Mouse (Mus musculus) MEL (cell line): ENCODE results near the gene H2bfm. TPM values are rescaled to one million over a fixed set of nuclear protein-coding genes. Genes with fewer than 3 reads are reported as not detected.
A peak's percentile ranks its signal among the peaks of the same experiment; 100 is the strongest.
"Not testable (repeated sequence)": the region's sequence is repeated elsewhere in the genome, so short reads cannot be mapped to it uniquely, and the experiment has no call there.

Experiments
- DNase-seq: peaks from one replicate; pipeline ENCODE4 v3.0.0; 2011; ENCODE audit warnings: low read depth, low spot score
- H3K27ac ChIP-seq: 2 replicates; pipeline ENCODE4 v1.5.1; 2012; ENCODE audit warnings: low read depth, mild to moderate bottlenecking, control low read depth, low read length, moderate library complexity; ENCODE audit not compliant: control insufficient read depth
- H3K27me3 ChIP-seq, 2 experiments: fragments of 150-350 bp in 1 of 2; sonication (generic) in 1 of 2; 2 replicates each; pipeline ENCODE4 v1.6.1; 2012; ENCODE audit warnings: low read length in 2 of 2, mild to moderate bottlenecking in 2 of 2, improper control_type of control experiment in 1 of 2, moderate library complexity in 1 of 2; ENCODE audit not compliant: insufficient read depth in 2 of 2, control insufficient read depth in 1 of 2
- H3K36me3 ChIP-seq, 2 experiments: 2 replicates each; pipeline ENCODE4 v1.6.1; 2012 to 2014; ENCODE audit warnings: low read length in 2 of 2, improper control_type of control experiment in 1 of 2, inconsistent platforms in 1 of 2, mild to moderate bottlenecking in 1 of 2; ENCODE audit not compliant: insufficient read depth in 2 of 2, control insufficient read depth in 1 of 2
- H3K4me1 ChIP-seq, 2 experiments: fragments of 150-350 bp in 1 of 2; sonication (generic) in 1 of 2; 2 replicates each; pipeline ENCODE4 v1.6.1; 2012; ENCODE audit warnings: low read length in 2 of 2, improper control_type of control experiment in 1 of 2, mild to moderate bottlenecking in 1 of 2; ENCODE audit not compliant: insufficient read depth in 2 of 2, control insufficient read depth in 1 of 2
- H3K4me3 ChIP-seq, 2 experiments: fragments of 150-350 bp in 1 of 2; sonication (generic) in 1 of 2; 2 replicates each; pipeline ENCODE4 v1.5.1; 2012; ENCODE audit warnings: low read depth in 2 of 2, low read length in 2 of 2, mild to moderate bottlenecking in 2 of 2, moderate library complexity in 2 of 2, control low read depth in 1 of 2, improper control_type of control experiment in 1 of 2; ENCODE audit not compliant: control insufficient read depth in 1 of 2, insufficient read depth in 1 of 2
- H3K79me2 ChIP-seq: 2 replicates; pipeline ENCODE4 v1.6.1; 2012; ENCODE audit warnings: mild to moderate bottlenecking, low read length, moderate library complexity; ENCODE audit not compliant: control insufficient read depth, poor library complexity, insufficient read depth
- H3K9ac ChIP-seq: 2 replicates; pipeline ENCODE4 v1.6.1; 2012; ENCODE audit warnings: low read depth, mild to moderate bottlenecking, control low read depth, low read length, moderate library complexity; ENCODE audit not compliant: control insufficient read depth, poor library complexity, severe bottlenecking
- H3K9me3 ChIP-seq: fragments of 150-350 bp; sonication (generic); replicated peaks from 2 replicates; pipeline ENCODE4 v1.6.1; 2012; ENCODE audit warnings: mild to moderate bottlenecking, low read length, improper control_type of control experiment, moderate library complexity; ENCODE audit not compliant: insufficient read depth
- CHD1 ChIP-seq: IDR thresholded peaks from 2 replicates; pipeline ENCODE4 v1.6.1; 2012; ENCODE audit warnings: low read depth, mild to moderate bottlenecking, inconsistent platforms, low read length, improper control_type of control experiment
- CTCF ChIP-seq, 3 experiments: IDR thresholded peaks in 2 of 3; conservative IDR thresholded peaks in 1 of 3; 2 replicates each; pipeline ENCODE4 v1.5.1; 2011 to 2012; ENCODE audit warnings: low read length in 3 of 3, low read depth in 2 of 3, mild to moderate bottlenecking in 2 of 3, improper control_type of control experiment in 1 of 3, inconsistent platforms in 1 of 3, mixed read lengths in 1 of 3, moderate library complexity in 1 of 3; ENCODE audit not compliant: control insufficient read depth in 1 of 3, insufficient read depth in 1 of 3, poor library complexity in 1 of 3, severe bottlenecking in 1 of 3
- EP300 ChIP-seq, 2 experiments: IDR thresholded peaks; 2 replicates each; pipeline ENCODE4 v1.6.1; 2011; ENCODE audit warnings: improper control_type of control experiment in 2 of 2, low read length in 2 of 2, low read depth in 1 of 2, mild to moderate bottlenecking in 1 of 2
- ETS1 ChIP-seq: IDR thresholded peaks from 2 replicates; pipeline ENCODE4 v1.6.1; 2012; ENCODE audit warnings: low read depth, mild to moderate bottlenecking, inconsistent platforms, low read length, improper control_type of control experiment, moderate library complexity
- GABPA ChIP-seq: IDR thresholded peaks from 2 replicates; pipeline ENCODE4 v1.6.1; 2012; ENCODE audit warnings: low read depth, mild to moderate bottlenecking, inconsistent platforms, low read length, improper control_type of control experiment, moderate library complexity
- GATA1 ChIP-seq: IDR thresholded peaks from 2 replicates; pipeline ENCODE4 v1.6.1; 2011; ENCODE audit warnings: low read depth, low read length, improper control_type of control experiment
- MAFK ChIP-seq: IDR thresholded peaks from 2 replicates; pipeline ENCODE4 v1.6.1; 2011; ENCODE audit warnings: low read depth, mild to moderate bottlenecking, low read length, improper control_type of control experiment, borderline replicate concordance
- MXI1 ChIP-seq: IDR thresholded peaks from 2 replicates; pipeline ENCODE4 v1.6.1; 2011; ENCODE audit warnings: mild to moderate bottlenecking, low read depth, low read length, improper control_type of control experiment
- MYB ChIP-seq: IDR thresholded peaks from 2 replicates; pipeline ENCODE4 v1.6.1; 2011; ENCODE audit warnings: mild to moderate bottlenecking, low read depth, low read length, improper control_type of control experiment
- MYC ChIP-seq: IDR thresholded peaks from 2 replicates; pipeline ENCODE4 v1.6.1; 2011; ENCODE audit warnings: low read depth, mild to moderate bottlenecking, low read length, improper control_type of control experiment, moderate library complexity
- NELFE ChIP-seq: IDR thresholded peaks from 2 replicates; pipeline ENCODE4 v1.6.1; 2011; ENCODE audit warnings: low read depth, low read length, improper control_type of control experiment
- POLR2A ChIP-seq, 2 experiments: IDR thresholded peaks; 2 replicates each; pipeline ENCODE4 v1.6.1; 2011 to 2012; ENCODE audit warnings: low read length in 2 of 2, mild to moderate bottlenecking in 2 of 2, control low read depth in 1 of 2, improper control_type of control experiment in 1 of 2, low read depth in 1 of 2, moderate library complexity in 1 of 2; ENCODE audit not compliant: control insufficient read depth in 1 of 2, insufficient read depth in 1 of 2, poor library complexity in 1 of 2
- RAD21 ChIP-seq: IDR thresholded peaks from 2 replicates; pipeline ENCODE4 v1.6.1; 2011; ENCODE audit warnings: mild to moderate bottlenecking, low read depth, low read length, improper control_type of control experiment
- SMC3 ChIP-seq: IDR thresholded peaks from 2 replicates; pipeline ENCODE4 v1.6.1; 2011; ENCODE audit warnings: low read depth, low read length, improper control_type of control experiment
- TCF12 ChIP-seq: IDR thresholded peaks from 2 replicates; pipeline ENCODE4 v1.6.1; 2014; ENCODE audit warnings: low read depth, mild to moderate bottlenecking, inconsistent platforms, low read length, improper control_type of control experiment, moderate library complexity
- UBTF ChIP-seq: IDR thresholded peaks from 2 replicates; pipeline ENCODE4 v1.6.1; 2012; ENCODE audit warnings: low read depth, mild to moderate bottlenecking, inconsistent platforms, low read length, improper control_type of control experiment, moderate library complexity, borderline replicate concordance; ENCODE audit not compliant: insufficient read depth
- polyA plus RNA-seq, 2 experiments: library from polyadenylated mRNA; stranded (reverse) in 1 of 2; unstranded in 1 of 2; fragments of >175 nt in 1 of 2; fragments of >200 nt in 1 of 2; gene quantifications; 2 replicates each; pipeline versions ENCODE4 v1.2.1 to v1.2.4; 2012; ENCODE audit warnings: low replicate concordance in 2 of 2, low read depth in 1 of 2; ENCODE audit not compliant: insufficient read length in 2 of 2, insufficient read depth in 1 of 2, missing spikeins in 1 of 2
- total RNA-seq: library from RNA; depleted of rRNA; stranded (reverse); fragments of 300-350 nt; gene quantifications from 2 replicates; pipeline ENCODE4 v1.2.3, GENCODE M21; 2012

H2bfm gene
- total and polyA plus RNA-seq, 3 experiments: not detected

GRCm38 (mm10) chrX:136925863-136926262 lies 1.3 kb upstream of the H2bfm start:
- no peaks in the 10 kb centered on the region for H3K79me2 ChIP-seq
- no peak for DNase-seq
- no peaks in the 10 kb centered on the region for H3K36me3 ChIP-seq
- TF ChIP-seq CTCF (IDR thresholded peaks at IDR 0.05 in 2 of 3, conservative IDR thresholded peaks at IDR 0.05 in 1 of 3; ENCODE audit: control insufficient read depth in 1 of 3, insufficient read depth in 1 of 3, low read depth in 2 of 3, low read length in 3 of 3, poor library complexity in 1 of 3, severe bottlenecking in 1 of 3) (no peak), MXI1 (no peak), SMC3 (no peak), MYC (no peak), UBTF (no peak), ETS1 (no peak), GATA1 (no peak), CHD1 (no peak), NELFE (no peak), TCF12 (no peak), EP300 (IDR thresholded peaks at IDR 0.05; ENCODE audit: low read depth in 1 of 2, low read length in 2 of 2) (no peak)
- no peak overlapping the region for H3K4me3 ChIP-seq
- H3K9ac ChIP-seq: no peak overlapping the region
- no peaks in the 10 kb centered on the region for H3K4me1 ChIP-seq
- H3K9me3 ChIP-seq: no peaks in the 10 kb centered on the region
- H3K27ac ChIP-seq: no peak overlapping the region
- no peaks in the 10 kb centered on the region for H3K27me3 ChIP-seq

- Histone ChIP-seq H3K36me3 (peaks cover 0 to 3% of the 10 kb centered on the region in 2 experiments; a peak in 1 of 4 replicates), H3K4me1 (peaks cover 0 to 4% of the 10 kb centered on the region in 2 experiments; a peak in 2 of 4 replicates)
- DNase-seq: peak; percentile 73
Measured at GRCm38 (mm10) chrX:136937985-136938384, 10.9 kb downstream of the H2bfm start.

DNA sequence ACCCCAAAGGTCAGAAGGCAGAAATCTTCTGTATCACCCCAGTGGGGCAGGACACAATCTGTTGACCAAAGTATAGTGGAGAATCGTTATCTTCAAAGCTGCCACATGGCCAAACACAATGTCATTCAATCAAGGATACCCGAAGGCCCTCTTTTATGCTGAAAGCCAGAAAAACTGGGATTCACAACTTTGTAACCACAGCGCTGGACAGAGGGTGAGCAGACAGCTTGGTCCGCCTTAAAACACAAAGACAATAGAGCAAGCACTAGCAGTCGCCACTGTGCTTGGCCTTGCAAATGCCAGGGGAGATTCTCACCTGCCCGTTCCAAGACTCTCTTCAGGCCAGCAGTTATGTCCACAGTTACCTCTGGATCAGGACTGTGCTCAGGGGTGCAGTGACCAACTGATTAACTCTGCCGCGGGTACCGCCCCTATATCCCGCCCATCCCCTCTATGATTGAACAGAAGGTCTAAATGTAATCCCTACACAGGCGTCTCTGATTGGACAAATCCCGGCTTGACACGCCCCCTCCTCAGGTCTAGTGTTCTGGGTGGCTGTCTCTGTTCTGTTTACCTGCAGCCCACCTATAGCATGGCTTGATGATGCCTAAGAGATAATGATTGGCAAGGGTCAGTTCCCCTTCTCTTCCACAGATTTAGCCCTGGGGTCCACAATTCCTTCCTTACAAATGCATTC lies 30.6 kb downstream of the H2bfm start:
- not testable (repeated sequence) for H3K36me3 ChIP-seq, H3K9me3 ChIP-seq, H3K4me1 ChIP-seq, H3K27me3 ChIP-seq, H3K79me2 ChIP-seq, H3K27ac ChIP-seq, H3K4me3 ChIP-seq, DNase-seq, H3K9ac ChIP-seq

More at GRCm38 (mm10) chrX:136937985-136938384, 10.9 kb downstream of the H2bfm start:
- no peaks in the 10 kb centered on the region for H3K27me3 ChIP-seq
- no peak overlapping the region for H3K9ac ChIP-seq
- H3K27ac ChIP-seq: no peak overlapping the region
- TF ChIP-seq CHD1 (no peak), RAD21 (no peak), POLR2A (IDR thresholded peaks at IDR 0.05; ENCODE audit: control insufficient read depth in 1 of 2, insufficient read depth in 1 of 2, low read depth in 1 of 2, low read length in 2 of 2, poor library complexity in 1 of 2) (no peak), GABPA (no peak), MYC (no peak), MYB (no peak), GATA1 (peak; percentile 64), MAFK (peak; percentile 90), EP300 (IDR thresholded peaks at IDR 0.05; ENCODE audit: low read depth in 1 of 2, low read length in 2 of 2) (0 out of 4 replicates have a peak, but pooled peaks of 1 of the 2 experiments have one; percentile 21)
- H3K79me2 ChIP-seq: no peaks in the 10 kb centered on the region
- H3K9me3 ChIP-seq: no peaks in the 10 kb centered on the region
- H3K4me3 ChIP-seq: no peak overlapping the region

DNA sequence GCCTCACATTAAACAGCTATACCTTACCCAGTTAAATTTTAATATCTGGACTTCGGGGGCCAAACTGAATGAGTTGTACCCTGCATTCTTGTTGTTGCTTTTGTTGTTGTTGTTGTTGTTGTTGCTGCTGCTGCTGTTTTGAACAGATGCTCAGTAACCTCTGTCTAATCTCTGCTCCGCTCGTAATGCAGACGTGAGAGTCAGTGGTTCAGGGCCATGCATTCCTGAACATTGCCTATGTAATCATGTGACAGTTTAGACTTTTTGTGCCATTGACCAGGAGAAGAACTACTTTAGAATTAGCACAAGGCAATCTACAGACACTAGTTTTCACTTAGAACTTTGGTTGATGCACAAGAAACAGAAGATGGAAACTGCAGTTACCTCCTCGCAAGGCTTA lies 31.2 kb downstream of the H2bfm start:
- not testable (repeated sequence) for DNase-seq, H3K27me3 ChIP-seq, H3K27ac ChIP-seq, H3K4me1 ChIP-seq, H3K4me3 ChIP-seq, H3K79me2 ChIP-seq, H3K36me3 ChIP-seq, H3K9ac ChIP-seq, H3K9me3 ChIP-seq
